Mouse (Mus musculus) liver, embryonic 14.5 days (tissue): ENCODE results near the gene Adgrg5. TPM values are rescaled to one million over a fixed set of nuclear protein-coding genes. Genes with fewer than 3 reads are reported as not detected.

Experiments used
- ATAC-seq: fragments of 200-750 bp; cut with Nextera tagmentation; 2 replicates; pipeline ENCODE4 v1.8.0; 2017; ENCODE audit warnings: moderate number of reproducible peaks, mild to moderate bottlenecking, moderate library complexity; ENCODE audit not compliant: insufficient read depth
- DNase-seq, 3 experiments: peaks; one replicate each; pipeline ENCODE4 v3.0.0-alpha.2; 2012 to 2013; ENCODE audit warnings: low read depth in 3 of 3, low spot score in 3 of 3
- H3K27ac ChIP-seq: fragments of 300-500 bp; sonication (generic); 2 replicates; pipeline ENCODE4 v1.5.1; 2014; ENCODE audit warnings: moderate library complexity, mild to moderate bottlenecking, control low read depth, inconsistent platforms
- H3K27me3 ChIP-seq: fragments of 300-500 bp; sonication (generic); 2 replicates; pipeline ENCODE4 v1.6.1; 2014; ENCODE audit warnings: mild to moderate bottlenecking, low read length, moderate library complexity; ENCODE audit not compliant: control insufficient read depth, insufficient read depth
- H3K36me3 ChIP-seq: fragments of 300-500 bp; sonication (generic); replicated peaks from 2 replicates; pipeline ENCODE4 v1.6.1; 2014; ENCODE audit warnings: low read depth; ENCODE audit not compliant: control insufficient read depth, insufficient read depth
- H3K4me1 ChIP-seq, 2 experiments: fragments of 200-500 bp in 1 of 2; fragments of 300-500 bp in 1 of 2; sonication (generic) in 1 of 2; replicated peaks; 2 replicates each; pipeline ENCODE4 v1.6.1; 2012 to 2014; ENCODE audit warnings: antibody characterized with exemption in 1 of 2, inconsistent platforms in 1 of 2, low read length in 1 of 2; ENCODE audit not compliant: control insufficient read depth in 2 of 2, insufficient read depth in 2 of 2
- H3K4me2 ChIP-seq: fragments of 300-500 bp; sonication (generic); 2 replicates; pipeline ENCODE4 v1.6.1; 2014; ENCODE audit warnings: low read depth, mild to moderate bottlenecking, control low read depth, moderate library complexity
- H3K4me3 ChIP-seq, 2 experiments: fragments of 200-500 bp in 1 of 2; fragments of 300-500 bp in 1 of 2; sonication (generic) in 1 of 2; 2 replicates each; pipeline ENCODE4 v1.5.1; 2012 to 2014; ENCODE audit warnings: low read depth in 2 of 2, low read length in 2 of 2, mild to moderate bottlenecking in 2 of 2, control low read depth in 1 of 2, inconsistent platforms in 1 of 2, moderate library complexity in 1 of 2; ENCODE audit not compliant: insufficient read depth in 1 of 2
- H3K9ac ChIP-seq: fragments of 300-500 bp; sonication (generic); replicated peaks from 2 replicates; pipeline ENCODE4 v1.6.1; 2014; ENCODE audit warnings: mild to moderate bottlenecking, control low read depth, moderate library complexity
- H3K9me3 ChIP-seq: fragments of 300-500 bp; sonication (generic); 2 replicates; pipeline ENCODE4 v1.6.1; 2016; ENCODE audit warnings: low read length, mixed read lengths; ENCODE audit not compliant: control insufficient read depth
- CTCF ChIP-seq: IDR thresholded peaks from 2 replicates; pipeline ENCODE4 v1.5.1; 2016; ENCODE audit warnings: antibody characterized with exemption, low read depth, control low read depth
- EP300 ChIP-seq: IDR thresholded peaks from 2 replicates; pipeline ENCODE4 v1.6.1; 2016; ENCODE audit warnings: antibody characterized with exemption, low read depth
- WGBS: fragments of 180-500 bp; shearing (Covaris S2); extraction: QIAGEN DNeasy Blood & Tissue Kit; methylation state at CpG from one replicate; pipeline ENCODE4 v1.1.7; 2014; ENCODE audit not compliant: insufficient replicate concordance; 5-methylcytosine and 5-hydroxymethylcytosine counted together
- polyA plus RNA-seq, 2 experiments: library from polyadenylated mRNA; depleted of rRNA in 1 of 2; stranded (reverse) in 1 of 2; unstranded in 1 of 2; fragments of >200 nt; fragmentation: Nextera tagmentation in 1 of 2; extraction: Ambion mirVana in 1 of 2; gene quantifications; 2 replicates each; pipeline versions ENCODE4 v1.2.1 to v1.2.3; 2012 to 2014

Gene Adgrg5
- polyA plus RNA-seq, 2 experiments: 0.14 to 0.54 TPM

- Histone ChIP-seq H3K9ac (peak overlapping the region; percentile 15; the same call in 1 of the 2 replicates), H3K9me3 (no peaks in the 10 kb centered on the region), H3K36me3 (no peaks in the 10 kb centered on the region; the same call in 1 of the 2 replicates), H3K27ac (peak overlapping the region; percentile 28), H3K4me1 (peaks cover 20 to 21% of the 10 kb centered on the region in 2 experiments), H3K4me2 (peak overlapping the region; percentile 71), H3K27me3 (peaks cover 8% of the 10 kb centered on the region), H3K4me3 (no peak overlapping the region)
- TF ChIP-seq EP300 (no peak), CTCF (no peak)
- DNase-seq (no peak), ATAC-seq (no peak)
- WGBS: 31% methylated on average over 3 of the region's 3 CpGs
These were observed 46.7 kb upstream of the Adgrg5 start for GRCm38 (mm10) chr8:94876820-94877219.

DNA sequence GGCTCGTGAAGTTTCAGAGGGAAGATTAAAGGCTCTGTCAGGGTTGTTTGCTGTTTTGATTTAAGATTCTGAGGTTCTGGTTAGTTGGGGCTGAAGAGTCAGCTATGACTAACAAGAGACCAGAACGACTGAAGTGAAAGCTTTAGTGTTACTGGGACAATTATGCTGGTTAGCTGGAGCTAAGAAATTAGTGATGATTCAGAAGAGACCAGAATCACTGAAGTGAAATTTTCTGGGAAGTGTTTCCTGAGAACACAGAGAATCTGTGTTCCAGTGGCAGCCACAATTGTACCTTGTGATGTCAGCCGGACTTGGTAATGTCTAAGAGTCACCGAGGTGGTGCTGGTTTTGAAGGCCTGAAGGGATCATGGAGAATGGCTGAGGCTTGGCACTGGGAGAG, 42.8 kb upstream of the Adgrg5 start:
- 49% methylated on average over 4 of the region's 4 CpGs for WGBS
- H3K4me2 ChIP-seq: no peak overlapping the region
- no peak overlapping the region for H3K9ac ChIP-seq
- no peak for ATAC-seq
- DNase-seq: no peak
- no peak overlapping the region for H3K27ac ChIP-seq
- no peaks in the 10 kb centered on the region for H3K36me3 ChIP-seq
- no peaks in the 10 kb centered on the region for H3K9me3 ChIP-seq
- TF ChIP-seq CTCF: no peak
- TF ChIP-seq EP300: no peak
- H3K4me3 ChIP-seq: no peak overlapping the region
- H3K4me1 ChIP-seq: peaks cover 7 to 10% of the 10 kb centered on the region in 2 experiments
- no peaks in the 10 kb centered on the region for H3K27me3 ChIP-seq

GRCm38 (mm10) chr8:94888383-94889036, 35.0 kb upstream of the Adgrg5 start:
- no peak overlapping the region for H3K27ac ChIP-seq
- peak overlapping the region; percentile 43 for H3K9ac ChIP-seq
- WGBS: 27% methylated on average over 14 of the region's 14 CpGs
- peak overlapping the region; percentile 56 for H3K4me2 ChIP-seq
- no peaks in the 10 kb centered on the region for H3K9me3 ChIP-seq
- no peaks in the 10 kb centered on the region for H3K36me3 ChIP-seq
- peaks cover 3% of the 10 kb centered on the region for H3K27me3 ChIP-seq
- DNase-seq: no peak
- peaks cover 6 to 14% of the 10 kb centered on the region in 2 experiments; a peak in 3 of 4 replicates for H3K4me1 ChIP-seq
- peak overlapping the region; percentile 11 to 37; a peak in 1 of 4 replicates for H3K4me3 ChIP-seq
- TF ChIP-seq CTCF (no peak), EP300 (no peak)
- ATAC-seq: peak; percentile 78

GRCm38 (mm10) chr8:94892917-94893316, 30.6 kb upstream of the Adgrg5 start:
- WGBS: 40% methylated on average over 2 of the region's 2 CpGs
- peaks cover 3% of the 10 kb centered on the region for H3K27me3 ChIP-seq
- peaks cover 21 to 31% of the 10 kb centered on the region in 2 experiments for H3K4me1 ChIP-seq

DNA sequence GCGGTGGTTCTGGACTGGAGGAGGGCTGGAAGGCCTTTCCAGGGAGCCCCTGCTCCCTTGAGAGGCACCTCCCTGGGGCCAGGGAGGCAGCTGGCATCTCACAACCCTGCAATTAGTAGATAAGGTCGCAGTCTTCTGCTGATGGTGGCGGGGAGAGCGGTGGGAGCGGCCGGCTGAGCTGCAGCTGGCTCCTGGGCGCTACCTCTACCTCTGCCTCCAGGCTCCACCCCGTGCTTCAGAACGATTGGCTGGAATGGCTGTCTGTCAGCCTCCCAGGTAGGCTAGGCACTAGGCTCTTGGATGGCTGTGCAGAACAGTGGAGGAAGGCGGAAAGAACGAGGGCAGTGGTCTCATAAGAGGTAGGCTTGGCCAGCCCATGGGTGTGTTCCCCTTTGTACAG, 24.2 kb upstream of the Adgrg5 start:
- Histone ChIP-seq H3K4me2 (peak overlapping the region; percentile 98), H3K27ac (peak overlapping the region; percentile 100), H3K36me3 (no peaks in the 10 kb centered on the region), H3K9me3 (no peaks in the 10 kb centered on the region), H3K9ac (peak overlapping the region; percentile 88), H3K4me3 (peak overlapping the region; percentile 42 to 53), H3K4me1 (peaks cover 54 to 57% of the 10 kb centered on the region in 2 experiments), H3K27me3 (no peaks in the 10 kb centered on the region)
- TF ChIP-seq EP300 (peak; percentile 88), CTCF (no peak)
- DNase-seq: peak; percentile 90 to 93 (median 91)
- ATAC-seq: peak; percentile 97
- WGBS: 9% methylated on average over 11 of the region's 11 CpGs

More at GRCm38 (mm10) chr8:94892917-94893316, 30.6 kb upstream of the Adgrg5 start:
- no peak for DNase-seq
- ATAC-seq: no peak
- H3K4me3 ChIP-seq: no peak overlapping the region
- no peak for TF ChIP-seq CTCF
- no peak for TF ChIP-seq EP300
- no peaks in the 10 kb centered on the region for H3K36me3 ChIP-seq
- H3K9me3 ChIP-seq: no peaks in the 10 kb centered on the region
- no peak overlapping the region for H3K4me2 ChIP-seq
- no peak overlapping the region for H3K9ac ChIP-seq
- no peak overlapping the region for H3K27ac ChIP-seq
